In the genomic region with DNA sequence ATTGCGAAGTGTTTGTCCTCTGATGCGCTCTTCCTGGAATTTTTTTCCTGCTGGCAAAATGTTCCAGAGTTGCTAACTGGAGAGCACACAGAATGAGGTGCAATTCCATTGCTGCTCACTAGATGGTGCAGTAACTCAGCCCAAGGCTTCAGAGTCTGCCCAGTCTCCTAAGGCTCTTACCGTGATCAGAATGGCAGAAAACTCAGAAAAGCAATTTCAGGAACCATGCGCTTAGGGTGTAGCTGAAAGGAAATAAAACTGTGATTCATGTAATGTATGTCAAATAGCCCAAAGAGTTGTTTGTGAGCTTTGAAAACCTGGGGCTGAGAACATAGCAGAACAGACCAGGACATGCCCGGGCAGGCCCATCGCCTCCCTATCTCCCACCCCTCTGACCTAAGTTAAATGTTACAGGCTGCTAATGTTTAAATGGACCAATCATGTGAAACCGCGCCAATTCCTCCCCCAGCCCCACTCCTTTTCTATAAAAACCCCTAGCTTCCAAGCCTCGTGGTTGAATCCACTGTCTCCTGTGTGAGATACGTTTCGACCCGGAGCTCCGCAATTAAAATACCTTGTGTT, we compare ENCODE assay signal across 7 mouse cellular contexts. TPM values are rescaled to one million over a fixed set of nuclear protein-coding genes. Genes with fewer than 3 reads are reported as not detected.
DNase-seq lines count a peak whose midpoint lies in the region; ATAC-seq lines count a peak whose summit lies in the region.

No protein-coding gene starts in this region.

- ATAC-seq in megakaryocyte progenitor cell, adult 5-6 weeks (replicated peaks; ENCODE audit: poor library complexity), result peak; percentile 93

- DNase-seq in adrenal gland, adult 18-20 months (ENCODE audit: low spot score in 2 of 2), result peak; percentile 37 to 50
- peak; percentile 44 for DNase-seq in embryo, embryonic 11.5 days (ENCODE audit: low read depth, low spot score)
- DNase-seq in heart, adult 11 months, result peak; percentile 87
- peak; percentile 33 for DNase-seq in kidney, adult 11 months
- DNase-seq in left cerebral cortex, adult 8-10 months (ENCODE audit: low spot score in 2 of 2), result peak; percentile 11 to 18
- peak; percentile 72 to 82 for DNase-seq in right cerebral cortex, postnatal 10 days (ENCODE audit: low spot score in 2 of 2)

RNA-seq across cellular contexts. Expression of gene Psg22, which starts 32.1 kb away (rescaled TPM):
- total RNA-seq in adrenal gland, adult 18-20 months (2021), result not detected
- total RNA-seq in left cerebral cortex, adult 8-10 months (2022), result not detected
- total RNA-seq in megakaryocyte progenitor cell, adult 5-6 weeks (2015), result not detected in 2 replicates
- not detected in 2 replicates for total RNA-seq in megakaryocyte progenitor cell, adult 5-6 weeks (2017)

RNA-seq across cellular contexts. Expression of gene Psg19, which starts 48.3 kb away (rescaled TPM):
- total RNA-seq in adrenal gland, adult 18-20 months (2021), result not detected
- total RNA-seq in left cerebral cortex, adult 8-10 months (2022), result not detected
- total RNA-seq in megakaryocyte progenitor cell, adult 5-6 weeks (2015), result not detected in 2 replicates
- total RNA-seq in megakaryocyte progenitor cell, adult 5-6 weeks (2017), result not detected in 2 replicates

Comparison
In these comparisons a context has a peak if more than half of its experiments do, and no peak if none do; other contexts are left out.
1. Peak in every context shown above with its lines: DNase-seq and ATAC-seq.
2. DNase-seq: peak in every context shown above with its lines; median percentile 87 in heart, adult 11 months; 77 in right cerebral cortex, postnatal 10 days; 44 in embryo, embryonic 11.5 days; 44 in adrenal gland, adult 18-20 months; 33 in kidney, adult 11 months; 14 in left cerebral cortex, adult 8-10 months.